Mouse (Mus musculus): ENCODE measurements at regions not wholly inside any gene's neighbourhood (a gene's known extent, or its start where the extent isn't known, plus 50 kb on each side); places are given as distances from the start of the nearest gene placed in this dataset.

DNA sequence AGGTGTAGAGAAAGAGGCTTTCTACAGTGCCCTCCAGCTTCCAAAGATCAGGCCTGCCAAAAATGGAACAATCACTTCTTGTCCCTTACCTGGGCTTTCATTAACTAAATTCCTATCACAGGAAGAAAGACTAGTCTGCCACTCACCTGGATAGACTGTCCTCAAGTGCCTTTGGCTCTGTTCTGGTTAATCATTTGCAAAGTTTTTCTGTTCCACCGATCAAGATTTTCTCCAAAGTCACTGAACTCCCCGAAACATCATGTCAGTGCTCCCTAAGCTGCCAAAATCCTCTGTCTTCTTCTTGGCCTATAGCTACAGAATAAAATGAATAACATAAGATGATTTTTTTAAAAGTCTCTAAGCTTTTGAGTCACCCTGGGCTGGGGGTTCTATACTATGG is 102.7 kb downstream of the Rassf10 start:
- TF ChIP-seq CTCF (IDR thresholded peaks at IDR 0.05; ENCODE audit: control insufficient read depth, insufficient read depth, low read length) (no peak), POLR2A (IDR thresholded peaks at IDR 0.05; ENCODE audit: borderline replicate concordance, control insufficient read depth, low read depth, low read length) (no peak)

Data from bone marrow, adult 2 months (tissue).